Mouse (Mus musculus) small intestine, adult 2 months (tissue): ENCODE results near the gene Fyb2.

ENCODE experiments used
- CTCF ChIP-seq: fragments of 200-500 bp; IDR thresholded peaks from 2 replicates; pipeline ENCODE4 v1.5.1; 2012; ENCODE audit warnings: low read depth, mild to moderate bottlenecking, control low read depth, inconsistent platforms, low read length, moderate library complexity, mixed read lengths; ENCODE audit not compliant: insufficient replicate concordance, insufficient read length; ENCODE audit errors: extremely low read depth
- POLR2A ChIP-seq: fragments of 200-500 bp; IDR thresholded peaks from 2 replicates; pipeline ENCODE4 v1.6.1; 2012; ENCODE audit warnings: low read depth, mild to moderate bottlenecking, control low read depth, inconsistent platforms, low read length, moderate library complexity

DNA sequence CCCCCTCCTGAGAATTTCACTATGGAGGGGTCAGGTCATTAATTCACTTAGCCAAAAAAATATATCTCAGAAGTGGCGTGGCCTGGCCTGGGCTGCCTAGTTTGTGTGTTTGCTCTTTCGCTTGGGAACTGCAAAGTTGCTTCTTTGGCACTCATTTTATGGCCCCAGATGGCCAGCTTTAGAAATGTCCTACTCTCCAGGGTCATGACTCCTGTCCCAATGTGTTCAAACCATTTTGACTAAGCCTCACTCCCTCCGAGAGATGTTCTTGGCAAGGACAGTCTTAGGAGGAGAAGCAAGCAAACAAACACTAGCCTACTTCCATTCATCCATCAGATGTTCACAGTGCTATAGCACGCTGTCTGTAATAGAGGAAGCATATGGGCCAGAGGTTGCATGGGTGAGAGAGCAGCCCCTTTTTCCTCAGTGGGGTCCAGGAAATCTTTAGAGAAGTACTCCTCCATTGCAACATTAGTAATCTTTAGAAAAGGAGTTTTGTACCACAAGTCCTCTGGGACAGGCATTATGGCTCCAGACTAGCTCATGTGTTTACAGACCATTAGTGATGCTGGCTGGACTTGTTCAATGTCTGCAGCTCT, 38.1 kb downstream of the Fyb2 start:
- TF ChIP-seq POLR2A, result no peak
- no peak for TF ChIP-seq CTCF
